Mouse (Mus musculus) ES-Bruce4 (cell line): ENCODE results near the gene Ccdc186.

ENCODE experiments used
- EP300 ChIP-seq: IDR thresholded peaks from 2 replicates; pipeline ENCODE4 v1.6.1; 2011; ENCODE audit warnings: low read depth, low read length; ENCODE audit not compliant: insufficient read depth
- POLR2A ChIP-seq: IDR thresholded peaks from one replicate; pipeline ENCODE4 v1.8.1; 2011; ENCODE audit warnings: low read length; ENCODE audit not compliant: insufficient read depth

DNA sequence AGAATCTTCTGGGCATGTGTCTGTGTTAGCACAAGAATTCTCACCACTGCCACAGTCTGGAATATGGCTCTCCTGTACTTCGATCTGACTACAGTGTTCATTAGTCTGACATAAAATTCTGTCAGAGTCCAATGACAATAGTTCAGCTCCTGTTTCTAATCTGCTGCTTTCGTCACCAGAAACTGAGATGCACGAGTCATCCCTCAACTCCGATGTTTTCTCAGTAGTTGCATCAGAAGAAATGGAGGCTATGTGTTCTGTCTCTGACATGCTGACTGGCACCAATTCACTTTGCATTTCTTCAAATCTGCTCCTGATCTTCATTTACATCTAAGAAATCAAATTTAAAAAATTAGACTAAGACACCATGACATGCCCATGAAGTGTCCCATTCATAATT, 8.6 kb downstream of the Ccdc186 start:
- TF ChIP-seq EP300 (no peak), POLR2A (no peak)
